Mouse (Mus musculus) induced T-regulatory cell, adult 2 months (primary cell): ENCODE data around the gene Hemgn.

Experiments
- DNase-seq: peaks from one replicate; pipeline ENCODE4 v3.0.0-alpha.2; 2012; ENCODE audit warnings: low read depth

The Hemgn gene

GRCm38 (mm10) chr4:46413406-46413805 is at the start of gene Hemgn:
Gene Hemgn (minus strand): TSS chr4:46413506.
- no peak for DNase-seq

GRCm38 (mm10) chr4:46458411-46458810 is 45.1 kb upstream of the Hemgn start:
- peak; percentile 53 for DNase-seq

GRCm38 (mm10) chr4:46457186-46457585 is 43.9 kb upstream of the Hemgn start:
- no peak for DNase-seq

- DNase-seq = peak; percentile 35
These were observed 43.5 kb upstream of the Hemgn start for GRCm38 (mm10) chr4:46456762-46457161.

GRCm38 (mm10) chr4:46454097-46454864 is 41.0 kb upstream of the Hemgn start:
- DNase-seq = peak; percentile 76

GRCm38 (mm10) chr4:46452855-46453719 is 39.8 kb upstream of the Hemgn start:
- peak; percentile 54 for DNase-seq

- peak; percentile 81 for DNase-seq
These were observed 39.2 kb upstream of the Hemgn start for GRCm38 (mm10) chr4:46452481-46452850.

GRCm38 (mm10) chr4:46451758-46452480 is 38.6 kb upstream of the Hemgn start:
- DNase-seq = peak; percentile 78

GRCm38 (mm10) chr4:46451240-46451757 is 38.0 kb upstream of the Hemgn start:
- peak; percentile 81 for DNase-seq

GRCm38 (mm10) chr4:46450519-46451131 is 37.3 kb upstream of the Hemgn start, which contains the start of gene Anp32b:
Gene Anp32b (plus strand): TSS chr4:46450902.
- peak; percentile 93 for DNase-seq

GRCm38 (mm10) chr4:46450020-46450518 is 36.8 kb upstream of the Hemgn start:
- DNase-seq = no peak

- no peak for DNase-seq
These were observed 35.6 kb upstream of the Hemgn start for GRCm38 (mm10) chr4:46448886-46449285.

GRCm38 (mm10) chr4:46447461-46447860 is 34.2 kb upstream of the Hemgn start:
- no peak for DNase-seq

GRCm38 (mm10) chr4:46445237-46445945 is 32.1 kb upstream of the Hemgn start:
- no peak for DNase-seq

GRCm38 (mm10) chr4:46442501-46442900 is 29.2 kb upstream of the Hemgn start:
- peak; percentile 83 for DNase-seq

GRCm38 (mm10) chr4:46432339-46433036 is 19.2 kb upstream of the Hemgn start:
- DNase-seq = no peak

GRCm38 (mm10) chr4:46428903-46429499 is 15.7 kb upstream of the Hemgn start:
- no peak for DNase-seq

- DNase-seq = no peak
These were observed 9.3 kb upstream of the Hemgn start for GRCm38 (mm10) chr4:46422625-46423024.

GRCm38 (mm10) chr4:46418851-46419250 is 5.5 kb upstream of the Hemgn start:
- DNase-seq = no peak

- DNase-seq = peak; percentile 22
These were observed 4.2 kb upstream of the Hemgn start for GRCm38 (mm10) chr4:46417491-46417890.
